Mouse (Mus musculus) liver, embryonic 14.5 days (tissue): ENCODE results near the gene 2810408A11Rik. TPM values are rescaled to one million over a fixed set of nuclear protein-coding genes. Genes with fewer than 3 reads are reported as not detected.

ENCODE experiments used
- ATAC-seq: fragments of 200-750 bp; cut with Nextera tagmentation; 2 replicates; pipeline ENCODE4 v1.8.0; 2017; ENCODE audit warnings: moderate number of reproducible peaks, mild to moderate bottlenecking, moderate library complexity; ENCODE audit not compliant: insufficient read depth
- DNase-seq, 3 experiments: peaks; one replicate each; pipeline ENCODE4 v3.0.0-alpha.2; 2012 to 2013; ENCODE audit warnings: low read depth in 3 of 3, low spot score in 3 of 3
- H3K27ac ChIP-seq: fragments of 300-500 bp; sonication (generic); 2 replicates; pipeline ENCODE4 v1.5.1; 2014; ENCODE audit warnings: moderate library complexity, mild to moderate bottlenecking, control low read depth, inconsistent platforms
- H3K27me3 ChIP-seq: fragments of 300-500 bp; sonication (generic); 2 replicates; pipeline ENCODE4 v1.6.1; 2014; ENCODE audit warnings: mild to moderate bottlenecking, low read length, moderate library complexity; ENCODE audit not compliant: control insufficient read depth, insufficient read depth
- H3K36me3 ChIP-seq: fragments of 300-500 bp; sonication (generic); replicated peaks from 2 replicates; pipeline ENCODE4 v1.6.1; 2014; ENCODE audit warnings: low read depth; ENCODE audit not compliant: control insufficient read depth, insufficient read depth
- H3K4me1 ChIP-seq, 2 experiments: fragments of 200-500 bp in 1 of 2; fragments of 300-500 bp in 1 of 2; sonication (generic) in 1 of 2; replicated peaks; 2 replicates each; pipeline ENCODE4 v1.6.1; 2012 to 2014; ENCODE audit warnings: antibody characterized with exemption in 1 of 2, inconsistent platforms in 1 of 2, low read length in 1 of 2; ENCODE audit not compliant: control insufficient read depth in 2 of 2, insufficient read depth in 2 of 2
- H3K4me2 ChIP-seq: fragments of 300-500 bp; sonication (generic); 2 replicates; pipeline ENCODE4 v1.6.1; 2014; ENCODE audit warnings: low read depth, mild to moderate bottlenecking, control low read depth, moderate library complexity
- H3K4me3 ChIP-seq, 2 experiments: fragments of 200-500 bp in 1 of 2; fragments of 300-500 bp in 1 of 2; sonication (generic) in 1 of 2; 2 replicates each; pipeline ENCODE4 v1.5.1; 2012 to 2014; ENCODE audit warnings: low read depth in 2 of 2, low read length in 2 of 2, mild to moderate bottlenecking in 2 of 2, control low read depth in 1 of 2, inconsistent platforms in 1 of 2, moderate library complexity in 1 of 2; ENCODE audit not compliant: insufficient read depth in 1 of 2
- H3K9ac ChIP-seq: fragments of 300-500 bp; sonication (generic); replicated peaks from 2 replicates; pipeline ENCODE4 v1.6.1; 2014; ENCODE audit warnings: mild to moderate bottlenecking, control low read depth, moderate library complexity
- H3K9me3 ChIP-seq: fragments of 300-500 bp; sonication (generic); 2 replicates; pipeline ENCODE4 v1.6.1; 2016; ENCODE audit warnings: low read length, mixed read lengths; ENCODE audit not compliant: control insufficient read depth
- CTCF ChIP-seq: IDR thresholded peaks from 2 replicates; pipeline ENCODE4 v1.5.1; 2016; ENCODE audit warnings: antibody characterized with exemption, low read depth, control low read depth
- EP300 ChIP-seq: IDR thresholded peaks from 2 replicates; pipeline ENCODE4 v1.6.1; 2016; ENCODE audit warnings: antibody characterized with exemption, low read depth
- WGBS: fragments of 180-500 bp; shearing (Covaris S2); extraction: QIAGEN DNeasy Blood & Tissue Kit; methylation state at CpG from one replicate; pipeline ENCODE4 v1.1.7; 2014; ENCODE audit not compliant: insufficient replicate concordance; 5-methylcytosine and 5-hydroxymethylcytosine counted together
- polyA plus RNA-seq, 2 experiments: library from polyadenylated mRNA; depleted of rRNA in 1 of 2; stranded (reverse) in 1 of 2; unstranded in 1 of 2; fragments of >200 nt; fragmentation: Nextera tagmentation in 1 of 2; extraction: Ambion mirVana in 1 of 2; gene quantifications; 2 replicates each; pipeline versions ENCODE4 v1.2.1 to v1.2.3; 2012 to 2014

The 2810408A11Rik gene
- polyA plus RNA-seq, 2 experiments, result 0.48 to 0.93 TPM

DNA sequence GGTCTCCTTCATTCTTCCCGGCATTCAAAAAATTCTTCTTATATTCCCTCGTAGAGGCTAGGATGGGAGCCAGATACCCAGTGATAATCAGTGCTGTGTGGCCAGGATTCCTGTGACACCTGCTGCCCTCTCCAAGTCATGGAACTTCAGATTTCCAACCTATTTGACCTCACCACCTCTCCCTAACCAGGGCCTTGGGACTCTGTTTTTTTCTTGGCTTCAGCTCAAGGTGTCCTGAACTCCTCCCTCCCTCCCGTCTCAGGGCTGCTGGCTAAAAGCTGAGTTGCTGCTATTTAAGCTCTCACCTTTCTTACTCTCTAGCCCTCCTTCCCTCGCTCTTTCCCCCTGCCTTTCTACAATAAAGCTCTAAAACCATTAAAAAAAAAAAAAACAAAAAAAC lies 917 bp downstream of the 2810408A11Rik start:
- peaks cover 8% of the 10 kb centered on the region for H3K36me3 ChIP-seq

DNA sequence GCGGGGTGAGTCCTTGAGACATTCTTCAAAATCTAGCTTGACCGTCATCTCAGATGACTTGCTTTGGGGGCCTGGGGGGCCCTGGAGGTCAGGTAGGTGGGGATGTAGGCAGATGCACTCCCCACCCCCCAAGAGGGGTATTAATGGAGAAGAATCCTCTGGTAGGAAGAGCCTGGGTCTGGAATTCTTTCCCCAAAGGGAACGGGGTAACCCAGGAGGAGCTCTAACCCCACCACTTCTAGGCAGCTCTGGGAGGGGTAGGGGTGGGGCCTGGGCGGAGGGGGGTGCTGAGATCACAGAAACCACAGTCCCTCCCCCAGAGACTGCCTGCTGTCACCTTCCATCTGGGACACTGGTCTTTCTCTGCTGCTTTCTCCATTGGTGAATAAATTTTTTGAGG lies 5.5 kb downstream of the 2810408A11Rik start, which contains the start of gene Acap1:
Gene Acap1 (minus strand): TSS at position 249 of the 400 bp plus-strand sequence.
- peak; percentile 68; the same call in 1 of the 2 replicates for ATAC-seq

More for the DNA sequence above, 917 bp downstream of the 2810408A11Rik start:
- DNase-seq (no peak), ATAC-seq (no peak)
- no peak overlapping the region for H3K4me3 ChIP-seq
- no peaks in the 10 kb centered on the region; the same call in 1 of the 2 replicates for H3K27me3 ChIP-seq
- H3K4me1 ChIP-seq, result peaks cover 14 to 22% of the 10 kb centered on the region in 2 experiments
- no peak overlapping the region; the same call in 1 of the 2 replicates for H3K9ac ChIP-seq
- WGBS, result 48% methylated on average over 4 of the region's 4 CpGs
- no peaks in the 10 kb centered on the region for H3K9me3 ChIP-seq
- H3K4me2 ChIP-seq, result peak overlapping the region; percentile 80
- H3K27ac ChIP-seq, result no peak overlapping the region
- no peak for TF ChIP-seq CTCF
- TF ChIP-seq EP300, result no peak

DNA sequence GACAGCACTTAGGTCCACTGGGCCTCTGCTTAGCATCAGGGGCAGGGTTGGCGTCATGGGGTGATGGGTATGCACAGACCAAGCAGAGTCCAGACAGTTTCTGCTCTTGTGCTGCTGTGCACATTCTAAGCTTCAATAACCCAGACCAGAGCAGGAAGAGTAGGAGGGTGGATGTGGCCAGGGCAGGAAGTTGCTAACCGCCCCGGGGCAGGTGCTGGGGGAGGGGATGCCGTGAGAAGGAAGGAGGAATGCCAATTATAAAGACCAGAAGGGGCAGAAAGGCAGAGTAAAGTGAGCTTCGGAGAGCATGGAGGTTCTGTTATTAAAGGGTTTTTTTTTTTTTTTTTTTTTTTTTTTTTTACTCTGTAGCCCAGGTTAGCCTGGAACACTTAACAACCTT lies 6.1 kb downstream of the 2810408A11Rik start:
- ATAC-seq, result no peak
- WGBS, result 13% methylated on average over 5 of the region's 5 CpGs
- no peak overlapping the region for H3K27ac ChIP-seq

More for the DNA sequence above, 5.5 kb downstream of the 2810408A11Rik start, which contains the start of gene Acap1:
- TF ChIP-seq CTCF (no peak), EP300 (no peak)
- peaks cover 8 to 21% of the 10 kb centered on the region in 2 experiments for H3K4me1 ChIP-seq
- 20% methylated on average over 4 of the region's 4 CpGs for WGBS
- H3K9ac ChIP-seq, result no peak within 1 kb of the TSS; the same call in 1 of the 2 replicates
- H3K27ac ChIP-seq, result no peak within 1 kb of the TSS
- H3K27me3 ChIP-seq, result no peaks in the 10 kb centered on the region; the same call in 1 of the 2 replicates
- H3K4me3 ChIP-seq, result peak within 1 kb of the TSS in 1 of 2 experiments; percentile 31; a peak in 1 of 4 replicates
- H3K36me3 ChIP-seq, result no peaks in the 10 kb centered on the region
- H3K9me3 ChIP-seq, result no peaks in the 10 kb centered on the region
- DNase-seq, result no peak
- peak within 1 kb of the TSS; percentile 36 for H3K4me2 ChIP-seq

DNA sequence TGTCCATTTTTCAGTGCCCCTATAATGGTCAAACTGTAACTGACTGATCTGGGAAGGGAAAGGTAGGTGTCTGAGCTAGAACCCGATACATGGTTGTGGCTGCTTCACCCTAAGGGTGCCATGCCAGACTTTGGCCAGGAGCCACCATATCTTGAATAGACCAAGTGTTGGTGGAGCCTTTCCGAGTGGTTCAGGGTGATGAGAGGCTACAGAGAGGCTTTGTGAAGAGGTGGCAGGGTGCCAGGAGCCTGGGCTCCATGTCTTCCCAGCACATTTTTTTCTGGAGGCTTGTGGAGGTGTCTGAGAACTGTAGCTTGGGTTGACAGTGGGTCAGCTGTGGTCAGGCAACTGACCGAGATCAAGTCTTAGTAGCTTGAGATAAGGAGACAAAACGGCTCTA lies 9.3 kb downstream of the 2810408A11Rik start:
- ATAC-seq, result no peak
- Histone ChIP-seq H3K27ac (no peak overlapping the region), H3K36me3 (no peaks in the 10 kb centered on the region), H3K9ac (no peak overlapping the region), H3K27me3 (no peaks in the 10 kb centered on the region), H3K4me2 (no peak overlapping the region), H3K4me1 (peaks cover 17 to 32% of the 10 kb centered on the region in 2 experiments), H3K4me3 (no peak overlapping the region), H3K9me3 (no peaks in the 10 kb centered on the region)
- 34% methylated on average over 4 of the region's 4 CpGs for WGBS
- no peak for DNase-seq
- no peak for TF ChIP-seq CTCF
- no peak for TF ChIP-seq EP300

More for the DNA sequence above, 6.1 kb downstream of the 2810408A11Rik start:
- H3K27me3 ChIP-seq, result no peaks in the 10 kb centered on the region; the same call in 1 of the 2 replicates
- no peak overlapping the region for H3K4me2 ChIP-seq
- TF ChIP-seq EP300 (no peak), CTCF (no peak)
- H3K9ac ChIP-seq, result no peak overlapping the region
- H3K4me1 ChIP-seq, result peaks cover 7 to 15% of the 10 kb centered on the region in 2 experiments
- H3K4me3 ChIP-seq, result no peak overlapping the region
- H3K9me3 ChIP-seq, result no peaks in the 10 kb centered on the region
- DNase-seq, result no peak
- H3K36me3 ChIP-seq, result no peaks in the 10 kb centered on the region

DNA sequence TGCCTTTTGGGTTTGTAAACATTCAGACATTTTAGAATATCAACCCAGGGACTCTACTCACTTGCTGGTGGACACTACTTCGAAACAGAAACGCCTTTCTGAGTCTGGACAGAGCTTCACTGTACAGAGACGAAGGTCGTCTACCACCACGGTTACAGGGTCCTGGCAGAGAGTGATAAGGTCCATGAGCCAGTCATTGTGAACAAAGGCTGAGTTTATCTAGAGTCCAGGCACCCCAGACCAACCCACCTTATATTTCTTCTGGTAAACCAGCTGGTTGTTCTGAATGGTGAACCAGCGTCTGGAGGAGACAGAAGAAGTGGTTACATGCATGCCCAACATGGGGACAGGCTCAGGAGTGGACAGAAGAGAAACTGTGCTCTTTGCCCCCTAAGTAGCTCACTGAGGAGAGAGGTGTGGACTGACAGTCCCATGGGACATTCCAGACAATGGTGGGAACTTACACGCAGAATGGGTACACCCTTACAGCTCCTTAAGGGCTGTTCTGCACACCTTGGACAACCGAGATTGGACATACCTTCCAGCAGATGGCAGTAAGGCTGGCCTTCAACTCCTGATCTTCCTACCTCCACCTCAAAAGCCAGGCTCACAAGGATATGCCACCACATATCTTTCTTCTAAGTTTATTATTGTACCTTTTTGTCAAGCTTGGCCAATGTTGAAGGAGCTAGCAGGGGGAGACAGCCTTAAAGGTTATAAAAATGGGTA lies 13.7 kb downstream of the 2810408A11Rik start:
- WGBS, result 8% methylated on average over 8 of the region's 8 CpGs
- peak overlapping the region; percentile 42 for H3K4me2 ChIP-seq
- H3K4me1 ChIP-seq, result peaks cover 12 to 26% of the 10 kb centered on the region in 2 experiments

More for the DNA sequence above, 13.7 kb downstream of the 2810408A11Rik start:
- H3K36me3 ChIP-seq, result no peaks in the 10 kb centered on the region
- H3K27me3 ChIP-seq, result no peaks in the 10 kb centered on the region
- H3K27ac ChIP-seq, result peak overlapping the region; percentile 69
- TF ChIP-seq EP300 (peak; percentile 73), CTCF (peak; percentile 84)
- peak overlapping the region; percentile 27; the same call in 1 of the 2 replicates for H3K9ac ChIP-seq
- DNase-seq (peak in 1 of 3 experiments; percentile 59), ATAC-seq (peak; percentile 87)
- no peak overlapping the region for H3K4me3 ChIP-seq
- no peaks in the 10 kb centered on the region for H3K9me3 ChIP-seq
